Mouse (Mus musculus): ENCODE measurements around the gene Rasd1.

The Rasd1 gene

GRCm38 (mm10) chr11:59964818-59965217 is at the start of gene Rasd1:
TSS of gene Rasd1 (minus strand) at chr11:59964944.
- peak; percentile 79 for DNase-seq (ENCODE audit: low read depth, low spot score)

- no peak for DNase-seq (ENCODE audit: low read depth, low spot score)
Observed at GRCm38 (mm10) chr11:60011516-60011915, 46.8 kb upstream of the Rasd1 start.

GRCm38 (mm10) chr11:60009451-60009850 is 44.7 kb upstream of the Rasd1 start:
- DNase-seq (ENCODE audit: low read depth, low spot score): no peak

GRCm38 (mm10) chr11:60005866-60006265 is 41.1 kb upstream of the Rasd1 start:
- no peak for DNase-seq (ENCODE audit: low read depth, low spot score)

GRCm38 (mm10) chr11:60004716-60005115 is 40.0 kb upstream of the Rasd1 start:
- DNase-seq (ENCODE audit: low read depth, low spot score): no peak

GRCm38 (mm10) chr11:60003811-60004210 is 39.1 kb upstream of the Rasd1 start:
- DNase-seq (ENCODE audit: low read depth, low spot score): no peak

- DNase-seq (ENCODE audit: low read depth, low spot score): no peak
Observed at GRCm38 (mm10) chr11:60001231-60001980, 36.7 kb upstream of the Rasd1 start.

- DNase-seq (ENCODE audit: low read depth, low spot score): no peak
Observed at GRCm38 (mm10) chr11:59994318-59994717, 29.6 kb upstream of the Rasd1 start.

- DNase-seq (ENCODE audit: low read depth, low spot score): no peak
Observed at GRCm38 (mm10) chr11:59991365-59991764, 26.6 kb upstream of the Rasd1 start.

- DNase-seq (ENCODE audit: low read depth, low spot score): no peak
Observed at GRCm38 (mm10) chr11:59989406-59989805, 24.7 kb upstream of the Rasd1 start.

- DNase-seq (ENCODE audit: low read depth, low spot score): no peak
Observed at GRCm38 (mm10) chr11:59977831-59978230, 13.1 kb upstream of the Rasd1 start.

GRCm38 (mm10) chr11:59975241-59975640 is 10.5 kb upstream of the Rasd1 start:
- no peak for DNase-seq (ENCODE audit: low read depth, low spot score)

- DNase-seq (ENCODE audit: low read depth, low spot score): no peak
Observed at GRCm38 (mm10) chr11:59973389-59973788, 8.6 kb upstream of the Rasd1 start.

- no peak for DNase-seq (ENCODE audit: low read depth, low spot score)
Observed at GRCm38 (mm10) chr11:59971691-59972090, 6.9 kb upstream of the Rasd1 start.

GRCm38 (mm10) chr11:59970780-59971179 is 6.0 kb upstream of the Rasd1 start:
- no peak for DNase-seq (ENCODE audit: low read depth, low spot score)

- no peak for DNase-seq (ENCODE audit: low read depth, low spot score)
Observed at GRCm38 (mm10) chr11:59967765-59968164, 3.0 kb upstream of the Rasd1 start.

- no peak for DNase-seq (ENCODE audit: low read depth, low spot score)
Observed at GRCm38 (mm10) chr11:59966102-59966483, 1.3 kb upstream of the Rasd1 start.

GRCm38 (mm10) chr11:59965227-59966101 is 720 bp upstream of the Rasd1 start:
- peak; percentile 62 for DNase-seq (ENCODE audit: low read depth, low spot score)

GRCm38 (mm10) chr11:59964163-59964758 is 483 bp downstream of the Rasd1 start:
- no peak for DNase-seq (ENCODE audit: low read depth, low spot score)

- DNase-seq (ENCODE audit: low read depth, low spot score): peak; percentile 23
Observed at GRCm38 (mm10) chr11:59963364-59964162, 1.2 kb downstream of the Rasd1 start.

- no peak for DNase-seq (ENCODE audit: low read depth, low spot score)
Observed at GRCm38 (mm10) chr11:59962590-59962989, 2.2 kb downstream of the Rasd1 start.
